Mouse (Mus musculus): ENCODE data around the gene Mllt3.

GRCm38 (mm10) chr4:87838716-87839115, 194.4 kb downstream of the Mllt3 start:
- TF ChIP-seq POLR2A (IDR thresholded peaks at IDR 0.05; ENCODE audit: extremely low read depth, insufficient read depth, low read length) (no peak), CTCF (IDR thresholded peaks at IDR 0.05; ENCODE audit: low read depth, low read length) (no peak)

All from liver, adult 2 months (tissue).